Mouse (Mus musculus): ENCODE measurements around the gene Fbxo34.

DNA sequence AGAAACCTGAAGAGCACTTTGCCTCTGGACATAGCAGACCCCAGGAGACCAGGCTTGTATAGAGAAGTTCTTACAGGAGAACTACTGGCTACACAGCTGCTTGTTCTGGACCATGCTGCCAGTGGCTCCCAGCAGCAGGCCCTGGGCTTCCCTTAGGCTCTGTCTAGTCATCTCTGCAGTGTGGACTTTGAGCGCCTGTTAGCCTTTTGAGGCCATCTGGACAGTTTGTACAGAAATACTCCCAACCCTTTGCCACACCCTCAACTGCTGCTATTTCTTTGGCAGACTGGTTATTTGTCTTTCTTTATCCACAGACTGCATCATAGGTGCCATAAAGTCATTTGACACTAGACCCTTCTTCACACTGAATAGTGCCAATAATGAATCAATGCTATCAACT lies 84.9 kb downstream of the Fbxo34 start:
- TF ChIP-seq CTCF (IDR thresholded peaks at IDR 0.05; ENCODE audit: extremely low read depth, insufficient read length, insufficient replicate concordance, low read depth, low read length) (no peak), POLR2A (IDR thresholded peaks at IDR 0.05; ENCODE audit: low read depth, low read length) (no peak)

All from small intestine, adult 2 months (tissue).